Mouse (Mus musculus) left cerebral cortex, postnatal 14 days (tissue): Measurements from ENCODE around the gene Mmp9. TPM values are rescaled to one million over a fixed set of nuclear protein-coding genes. Genes with fewer than 3 reads are reported as not detected.

ENCODE experiments used
- total RNA-seq, 2 experiments: library from RNA; stranded (reverse); gene quantifications; 2 replicates each; pipeline ENCODE4 v1.2.3; 2021

Mmp9 gene
- total RNA-seq, 2 experiments from 2014 or later: 1.4 to 1.9 TPM

Other genes with a start within 250 kb of the Mmp9 start
- not detected for gene Spint4, start 242.3 kb upstream of the Mmp9 start, total RNA-seq
- gene Spint5, start 225.5 kb upstream of the Mmp9 start, total RNA-seq: not detected
- gene Wfdc3, start 194.8 kb upstream of the Mmp9 start, total RNA-seq: 1 to 10 TPM in 1 of 2 experiments, under 1 TPM in 1; 0.92 to 1.1 TPM
- gene Dnttip1, start 194.8 kb upstream of the Mmp9 start, total RNA-seq: 10 to 100 TPM; 32.8 to 35.6 TPM
- gene Ube2c, start 170.9 kb upstream of the Mmp9 start, total RNA-seq: 1 to 10 TPM; 2.0 to 3.0 TPM
- gene Tnnc2, start 160.8 kb upstream of the Mmp9 start, total RNA-seq: 1 to 10 TPM in 1 of 2 experiments, not detected in 1; 1.1 TPM
- 10 to 100 TPM; 46.0 to 46.8 TPM for gene Snx21, start 155.0 kb upstream of the Mmp9 start, total RNA-seq
- gene Acot8, start 135.9 kb upstream of the Mmp9 start, total RNA-seq: 10 to 100 TPM; 25.8 to 27.7 TPM
- 1 to 10 TPM; 7.7 to 8.3 TPM for gene Zswim3, start 135.7 kb upstream of the Mmp9 start, total RNA-seq
- gene Zswim1, start 118.1 kb upstream of the Mmp9 start, total RNA-seq: 10 to 100 TPM; 21.4 to 22.0 TPM
- not detected for gene Spata25, start 112.2 kb upstream of the Mmp9 start, total RNA-seq
- 10 to 100 TPM; 88.4 to 91.6 TPM for gene Ctsa, start 107.9 kb upstream of the Mmp9 start, total RNA-seq
- 1 to 10 TPM; 3.6 to 4.5 TPM for gene Neurl2, start 107.3 kb upstream of the Mmp9 start, total RNA-seq
- gene Pltp, start 83.1 kb upstream of the Mmp9 start, total RNA-seq: 10 to 100 TPM; 86.5 to 92.3 TPM
- 10 to 100 TPM; 38.7 to 41.4 TPM for gene Pcif1, start 61.5 kb upstream of the Mmp9 start, total RNA-seq
- 10 to 100 TPM; 24.1 to 25.4 TPM for gene Zfp335, start 29.0 kb upstream of the Mmp9 start, total RNA-seq
- 100 to 1,000 TPM; 451 to 495 TPM for gene Slc12a5, start 20.0 kb downstream of the Mmp9 start, total RNA-seq
- gene Ncoa5, start 94.1 kb downstream of the Mmp9 start, total RNA-seq: 10 to 100 TPM; 53.2 to 54.6 TPM
- gene Cd40, start 114.8 kb downstream of the Mmp9 start, total RNA-seq: 1 to 10 TPM in 1 of 2 experiments, under 1 TPM in 1; 0.82 to 1.4 TPM
- gene 1700025C18Rik, start 150.0 kb downstream of the Mmp9 start, total RNA-seq: not detected